Mouse (Mus musculus) MEL (cell line): ENCODE results near the gene Agap2.

Experiments used
- CTCF ChIP-seq, 3 experiments: IDR thresholded peaks in 2 of 3; conservative IDR thresholded peaks in 1 of 3; 2 replicates each; pipeline ENCODE4 v1.5.1; 2011 to 2012; ENCODE audit warnings: low read length in 3 of 3, low read depth in 2 of 3, mild to moderate bottlenecking in 2 of 3, improper control_type of control experiment in 1 of 3, inconsistent platforms in 1 of 3, mixed read lengths in 1 of 3, moderate library complexity in 1 of 3; ENCODE audit not compliant: control insufficient read depth in 1 of 3, insufficient read depth in 1 of 3, poor library complexity in 1 of 3, severe bottlenecking in 1 of 3
- NRF1 ChIP-seq: IDR thresholded peaks from 2 replicates; pipeline ENCODE4 v1.6.1; 2014; ENCODE audit warnings: low read depth, mild to moderate bottlenecking, inconsistent platforms, low read length, improper control_type of control experiment, moderate library complexity; ENCODE audit not compliant: poor library complexity, insufficient read depth, severe bottlenecking
- TBP ChIP-seq: IDR thresholded peaks from 2 replicates; pipeline ENCODE4 v1.8.0; 2011; ENCODE audit warnings: low read depth, low read length, improper control_type of control experiment

GRCm38 (mm10) chr10:127114408-127114807 is 39.3 kb downstream of the Agap2 start:
- TF ChIP-seq CTCF (IDR thresholded peaks at IDR 0.05 in 2 of 3, conservative IDR thresholded peaks at IDR 0.05 in 1 of 3; ENCODE audit: control insufficient read depth in 1 of 3, insufficient read depth in 1 of 3, low read depth in 2 of 3, low read length in 3 of 3, poor library complexity in 1 of 3, severe bottlenecking in 1 of 3) (no peak), NRF1 (no peak), TBP (no peak)
